Mouse (Mus musculus) midbrain, postnatal 0 days (tissue): Measurements from ENCODE around the gene Zmynd19. TPM values are rescaled to one million over a fixed set of nuclear protein-coding genes. Genes with fewer than 3 reads are reported as not detected.
A peak's percentile ranks its signal among the peaks of the same experiment; 100 is the strongest.

ENCODE experiments used
- ATAC-seq: fragments of 200-750 bp; cut with Nextera tagmentation; 2 replicates; pipeline ENCODE4 v1.8.0; 2017; ENCODE audit warnings: moderate number of reproducible peaks, mild to moderate bottlenecking, moderate TSS enrichment, moderate library complexity; ENCODE audit not compliant: low FRiP score
- DNase-seq: peaks from one replicate; pipeline ENCODE4 v3.0.0-alpha.2; 2015; ENCODE audit warnings: low spot score
- H3K27ac ChIP-seq: fragments of 300-500 bp; sonication (generic); 2 replicates; pipeline ENCODE4 v1.5.1; 2014; ENCODE audit warnings: low read depth, mild to moderate bottlenecking, low read length, mixed read lengths
- H3K27me3 ChIP-seq: fragments of 300-500 bp; sonication (generic); 2 replicates; pipeline ENCODE4 v1.6.1; 2014; ENCODE audit warnings: low read length, control low read depth, mixed read lengths; ENCODE audit not compliant: insufficient read depth
- H3K36me3 ChIP-seq: fragments of 300-500 bp; sonication (generic); 2 replicates; pipeline ENCODE4 v1.6.1; 2014; ENCODE audit warnings: low read length, control low read depth, mixed read lengths; ENCODE audit not compliant: insufficient read depth
- H3K4me1 ChIP-seq: fragments of 300-500 bp; sonication (generic); 2 replicates; pipeline ENCODE4 v1.6.1; 2014; ENCODE audit warnings: mild to moderate bottlenecking, control low read depth, antibody characterized with exemption, low read length, mixed read lengths; ENCODE audit not compliant: insufficient read depth
- H3K4me2 ChIP-seq: fragments of 300-500 bp; sonication (generic); 2 replicates; pipeline ENCODE4 v1.6.1; 2014; ENCODE audit warnings: low read depth, mild to moderate bottlenecking, low read length, mixed read lengths; ENCODE audit not compliant: poor library complexity, severe bottlenecking
- H3K4me3 ChIP-seq: fragments of 300-500 bp; sonication (generic); 2 replicates; pipeline ENCODE4 v1.5.1; 2014; ENCODE audit warnings: low read depth, mild to moderate bottlenecking, low read length, moderate library complexity
- H3K9ac ChIP-seq: fragments of 300-500 bp; sonication (generic); replicated peaks from 2 replicates; pipeline ENCODE4 v1.6.1; 2014; ENCODE audit warnings: mild to moderate bottlenecking, low read length, moderate library complexity, mixed read lengths; ENCODE audit not compliant: poor library complexity, severe bottlenecking
- H3K9me3 ChIP-seq: fragments of 300-500 bp; sonication (generic); 2 replicates; pipeline ENCODE4 v1.6.1; 2016; ENCODE audit warnings: low read length, control low read depth
- CTCF ChIP-seq: IDR thresholded peaks from 2 replicates; pipeline ENCODE4 v1.5.1; 2016; ENCODE audit warnings: antibody characterized with exemption, mild to moderate bottlenecking
- WGBS: fragments of 180-500 bp; shearing (Covaris S2); extraction: QIAGEN DNeasy Blood & Tissue Kit; methylation state at CpG from one replicate; pipeline ENCODE4 v1.1.7; 2014; 5-methylcytosine and 5-hydroxymethylcytosine counted together
- polyA plus RNA-seq: library from polyadenylated mRNA; unstranded; fragments of >200 nt; fragmentation: Nextera tagmentation; extraction: Ambion mirVana; gene quantifications from 2 replicates; pipeline ENCODE4 v1.2.1, GENCODE M21; 2015
- total RNA-seq: library from RNA; depleted of rRNA; stranded (reverse); fragments of >200 nt; gene quantifications from 2 replicates; pipeline ENCODE4 v1.2.3, GENCODE M21; 2014; rRNA removed

Gene Zmynd19
- total RNA-seq (33.7 and 36.4 TPM in 2 replicates), polyA plus RNA-seq (21.4 TPM in 2 replicates)

DNA sequence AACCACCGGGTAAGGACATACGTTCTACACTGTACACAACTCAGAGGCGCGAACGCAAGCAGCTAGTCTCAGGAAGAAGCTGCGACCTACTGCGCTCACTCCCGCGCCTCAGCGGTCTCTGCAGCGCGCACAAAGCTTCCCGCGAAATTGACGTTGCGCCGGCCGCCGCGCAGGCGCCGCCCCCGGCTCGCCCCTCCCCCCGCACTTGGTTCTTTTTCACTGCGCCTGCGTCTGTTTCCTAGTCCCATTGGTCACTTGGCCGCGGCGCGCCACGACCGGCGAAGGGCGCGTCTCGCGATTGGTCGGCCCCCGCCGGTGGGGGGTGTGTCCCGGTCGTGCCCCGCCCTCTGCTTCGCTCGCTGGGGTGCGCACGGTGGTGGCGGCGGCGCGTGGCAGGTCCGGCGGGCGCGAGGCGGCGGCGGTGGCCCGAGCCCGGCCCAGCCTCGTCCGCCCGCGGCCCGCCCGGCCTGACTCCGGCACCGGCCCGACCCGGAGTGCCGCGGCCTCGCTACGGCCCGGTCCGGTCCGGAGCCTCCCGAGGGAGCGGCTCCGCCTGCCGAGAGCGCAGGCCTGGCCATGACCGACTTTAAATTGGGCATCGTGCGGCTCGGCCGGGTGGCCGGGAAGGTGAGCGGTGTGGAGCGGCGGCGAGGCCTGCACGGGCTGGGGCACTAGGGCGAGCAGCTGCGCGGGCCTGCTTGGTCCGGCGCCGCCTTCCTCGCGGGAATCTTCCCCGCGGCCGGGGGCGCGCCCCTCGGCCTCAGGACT is at the start of gene Zmynd19:
TSS of gene Zmynd19 (plus strand) at position 372 of the 768 bp plus-strand sequence.
- H3K4me3 ChIP-seq, result peak within 1 kb of the TSS; percentile 98
- ATAC-seq (peak; percentile 98), DNase-seq (peak; percentile 98)
- peaks cover 5% of the 10 kb centered on the region; the same call in 1 of the 2 replicates for H3K4me1 ChIP-seq
- peak within 1 kb of the TSS; percentile 63 for H3K27ac ChIP-seq
- no peak for TF ChIP-seq CTCF
- no peaks in the 10 kb centered on the region for H3K9me3 ChIP-seq
- WGBS, result under 1% methylated on average over 83 of the region's 108 CpGs
- H3K36me3 ChIP-seq, result peaks cover 14% of the 10 kb centered on the region
- no peaks in the 10 kb centered on the region for H3K27me3 ChIP-seq
- H3K9ac ChIP-seq, result peak within 1 kb of the TSS; percentile 88
- peak within 1 kb of the TSS; percentile 95 for H3K4me2 ChIP-seq

GRCm38 (mm10) chr2:24901055-24901454 is 48.5 kb upstream of the Zmynd19 start:
- Histone ChIP-seq H3K27me3 (no peaks in the 10 kb centered on the region), H3K9ac (no peak overlapping the region), H3K27ac (no peak overlapping the region), H3K36me3 (no peaks in the 10 kb centered on the region), H3K9me3 (no peaks in the 10 kb centered on the region), H3K4me2 (no peak overlapping the region), H3K4me3 (no peak overlapping the region), H3K4me1 (0 out of 2 replicates have a peak, but pooled peaks cover 3% of the 10 kb centered on the region)
- TF ChIP-seq CTCF, result no peak
- peak; percentile 29 for DNase-seq
- ATAC-seq, result no peak
- WGBS, result 56% methylated on average over 5 of the region's 5 CpGs

DNA sequence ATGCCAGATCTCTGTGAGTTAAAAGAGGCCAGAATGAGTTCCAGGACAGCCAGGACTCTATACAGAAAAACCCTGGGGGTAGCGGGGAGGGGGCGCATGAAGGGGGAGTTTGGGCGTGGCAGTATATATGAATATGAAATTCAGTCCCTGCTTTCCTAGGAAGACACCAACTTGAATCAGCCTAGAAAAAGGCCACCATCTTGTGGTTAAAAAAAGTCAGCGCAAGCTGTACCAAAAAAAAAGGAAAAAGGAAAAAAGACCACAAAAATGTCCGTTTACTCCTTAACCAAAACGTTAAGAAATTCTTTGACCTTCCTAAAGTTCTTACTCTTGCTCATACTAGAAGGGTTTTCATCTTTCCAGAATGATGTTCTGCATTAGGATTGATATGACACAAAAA is 46.6 kb upstream of the Zmynd19 start:
- DNase-seq (peak; percentile 21), ATAC-seq (no peak)
- peak; percentile 54 for TF ChIP-seq CTCF
- Histone ChIP-seq H3K9ac (no peak overlapping the region), H3K9me3 (no peaks in the 10 kb centered on the region), H3K27ac (no peak overlapping the region), H3K4me2 (no peak overlapping the region), H3K36me3 (no peaks in the 10 kb centered on the region), H3K27me3 (no peaks in the 10 kb centered on the region), H3K4me3 (no peak overlapping the region), H3K4me1 (0 out of 2 replicates have a peak, but pooled peaks cover 3% of the 10 kb centered on the region)
- 83% methylated on average over 6 of the region's 6 CpGs for WGBS

- Histone ChIP-seq H3K9me3 (no peaks in the 10 kb centered on the region), H3K4me3 (no peak overlapping the region), H3K27ac (peak overlapping the region; percentile 67; the same call in 1 of the 2 replicates), H3K4me1 (0 out of 2 replicates have a peak, but pooled peaks cover 3% of the 10 kb centered on the region), H3K27me3 (no peaks in the 10 kb centered on the region), H3K9ac (no peak overlapping the region), H3K36me3 (no peaks in the 10 kb centered on the region), H3K4me2 (no peak overlapping the region)
- ATAC-seq, result no peak
- no peak for TF ChIP-seq CTCF
- DNase-seq, result peak; percentile 32
- 47% methylated on average over 11 of the region's 11 CpGs for WGBS
Observed at GRCm38 (mm10) chr2:24904823-24905652, 44.6 kb upstream of the Zmynd19 start.

DNA sequence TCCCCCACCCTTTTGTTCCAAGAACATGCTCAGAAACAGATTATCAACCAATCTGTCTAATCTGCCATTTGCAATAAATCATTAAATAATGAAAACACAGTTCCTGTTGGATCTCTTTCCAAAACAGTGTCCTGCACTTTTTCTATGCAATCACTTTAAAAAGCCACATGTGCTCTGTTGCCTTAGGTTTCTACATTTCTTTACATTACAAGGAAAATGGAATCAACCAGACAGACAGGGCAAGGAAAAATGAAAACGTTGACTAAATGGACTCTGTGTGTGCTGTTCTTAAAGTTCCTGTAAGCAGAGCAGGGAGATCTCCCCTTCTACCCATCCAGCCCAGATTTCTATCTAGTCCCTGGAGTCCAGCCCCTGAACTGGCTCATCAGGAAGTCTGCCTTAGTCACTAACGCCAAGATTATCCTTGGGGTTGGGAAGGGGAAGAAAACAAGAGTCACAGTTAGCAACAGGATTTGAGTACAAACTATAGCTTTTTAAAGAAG is 43.9 kb upstream of the Zmynd19 start:
- no peak for TF ChIP-seq CTCF
- ATAC-seq, result no peak
- Histone ChIP-seq H3K4me2 (no peak overlapping the region), H3K4me3 (no peak overlapping the region), H3K4me1 (0 out of 2 replicates have a peak, but pooled peaks cover 3% of the 10 kb centered on the region), H3K9ac (no peak overlapping the region), H3K36me3 (no peaks in the 10 kb centered on the region), H3K27me3 (no peaks in the 10 kb centered on the region), H3K27ac (peak overlapping the region; percentile 67), H3K9me3 (no peaks in the 10 kb centered on the region)
- 5% methylated on average over 2 of the region's 2 CpGs for WGBS
- DNase-seq, result no peak
